Mouse (Mus musculus): ENCODE measurements around the gene Nfya. TPM values are rescaled to one million over a fixed set of nuclear protein-coding genes. Genes with fewer than 3 reads are reported as not detected.
"Not testable (repeated sequence)": the region's sequence is repeated elsewhere in the genome, so short reads cannot be mapped to it uniquely, and the experiment has no call there.

Nfya gene
- polyA plus RNA-seq, 1 experiment from 2014 or later = 26.9 TPM

GRCm38 (mm10) chr17:48363421-48363965 is 46.2 kb downstream of the Nfya start:
- Histone ChIP-seq H3K36me3 (ENCODE audit: control insufficient read depth, insufficient read depth, low read length) (no peaks in the 10 kb centered on the region), H3K4me1 (replicated peaks; ENCODE audit: control insufficient read depth, insufficient read depth, low read length) (no peaks in the 10 kb centered on the region), H3K27ac (ENCODE audit: low read depth, low read length) (no peak overlapping the region), H3K9ac (ENCODE audit: low read depth, low read length) (no peak overlapping the region), H3K4me3 (ENCODE audit: low read depth, low read length) (no peak overlapping the region), H3K4me2 (replicated peaks; ENCODE audit: low read depth, low read length) (no peak overlapping the region), H3K9me3 (ENCODE audit: control insufficient read depth, low read length) (no peaks in the 10 kb centered on the region), H3K27me3 (ENCODE audit: control insufficient read depth, insufficient read depth, low read length) (no peaks in the 10 kb centered on the region)
- WGBS = 79% methylated on average over 6 of the region's 6 CpGs
- no peak for ATAC-seq (ENCODE audit: low FRiP score)
- no peak for DNase-seq (ENCODE audit: low spot score)

- Histone ChIP-seq H3K36me3 (ENCODE audit: control insufficient read depth, insufficient read depth, low read length) (no peaks in the 10 kb centered on the region), H3K4me1 (replicated peaks; ENCODE audit: control insufficient read depth, insufficient read depth, low read length) (no peaks in the 10 kb centered on the region), H3K4me3 (ENCODE audit: low read depth, low read length) (no peak overlapping the region), H3K9ac (ENCODE audit: low read depth, low read length) (no peak overlapping the region), H3K27ac (ENCODE audit: low read depth, low read length) (no peak overlapping the region), H3K4me2 (replicated peaks; ENCODE audit: low read depth, low read length) (no peak overlapping the region), H3K27me3 (ENCODE audit: control insufficient read depth, insufficient read depth, low read length) (no peaks in the 10 kb centered on the region), H3K9me3 (ENCODE audit: control insufficient read depth, low read length) (no peaks in the 10 kb centered on the region)
- no peak for ATAC-seq (ENCODE audit: low FRiP score)
- 95% methylated on average over 8 of the region's 8 CpGs for WGBS
- DNase-seq (ENCODE audit: low spot score) = no peak
Observed at GRCm38 (mm10) chr17:48362966-48363365, 46.7 kb downstream of the Nfya start.

- no peaks in the 10 kb centered on the region for H3K4me1 ChIP-seq (replicated peaks; ENCODE audit: control insufficient read depth, insufficient read depth, low read length)
- DNase-seq (ENCODE audit: low spot score) (no peak), ATAC-seq (ENCODE audit: low FRiP score) (no peak)
- H3K4me2 ChIP-seq (replicated peaks; ENCODE audit: low read depth, low read length) = no peak overlapping the region
- H3K27ac ChIP-seq (ENCODE audit: low read depth, low read length) = no peak overlapping the region
- H3K9me3 ChIP-seq (ENCODE audit: control insufficient read depth, low read length) = no peaks in the 10 kb centered on the region
- no peaks in the 10 kb centered on the region for H3K36me3 ChIP-seq (ENCODE audit: control insufficient read depth, insufficient read depth, low read length)
- H3K9ac ChIP-seq (ENCODE audit: low read depth, low read length) = no peak overlapping the region
- H3K27me3 ChIP-seq (ENCODE audit: control insufficient read depth, insufficient read depth, low read length) = no peaks in the 10 kb centered on the region
- H3K4me3 ChIP-seq (ENCODE audit: low read depth, low read length) = no peak overlapping the region
- 91% methylated on average over 3 of the region's 3 CpGs for WGBS
Observed at GRCm38 (mm10) chr17:48362346-48362745, 47.4 kb downstream of the Nfya start.

GRCm38 (mm10) chr17:48360462-48360861 is 49.2 kb downstream of the Nfya start:
- no peaks in the 10 kb centered on the region for H3K9me3 ChIP-seq (ENCODE audit: control insufficient read depth, low read length)
- no peaks in the 10 kb centered on the region for H3K27me3 ChIP-seq (ENCODE audit: control insufficient read depth, insufficient read depth, low read length)
- H3K4me1 ChIP-seq (replicated peaks; ENCODE audit: control insufficient read depth, insufficient read depth, low read length) = no peaks in the 10 kb centered on the region
- no peak for ATAC-seq (ENCODE audit: low FRiP score)
- no peak overlapping the region for H3K9ac ChIP-seq (ENCODE audit: low read depth, low read length)
- DNase-seq (ENCODE audit: low spot score) = no peak
- no peak overlapping the region for H3K4me2 ChIP-seq (replicated peaks; ENCODE audit: low read depth, low read length)
- H3K36me3 ChIP-seq (ENCODE audit: control insufficient read depth, insufficient read depth, low read length) = no peaks in the 10 kb centered on the region
- no peak overlapping the region for H3K4me3 ChIP-seq (ENCODE audit: low read depth, low read length)
- no peak overlapping the region for H3K27ac ChIP-seq (ENCODE audit: low read depth, low read length)
- 78% methylated on average over 4 of the region's 4 CpGs for WGBS

GRCm38 (mm10) chr17:48359616-48360015 is 50.1 kb downstream of the Nfya start, which contains the start of gene Treml1:
Treml1 (plus strand) TSS chr17:48359916.
- ATAC-seq (ENCODE audit: low FRiP score) (no peak), DNase-seq (ENCODE audit: low spot score) (no peak)
- WGBS = 85% methylated on average over 7 of the region's 7 CpGs
- Histone ChIP-seq H3K4me2 (replicated peaks; ENCODE audit: low read depth, low read length) (no peak within 1 kb of the TSS), H3K9ac (ENCODE audit: low read depth, low read length) (no peak within 1 kb of the TSS), H3K27me3 (ENCODE audit: control insufficient read depth, insufficient read depth, low read length) (no peaks in the 10 kb centered on the region), H3K9me3 (ENCODE audit: control insufficient read depth, low read length) (no peaks in the 10 kb centered on the region), H3K4me1 (replicated peaks; ENCODE audit: control insufficient read depth, insufficient read depth, low read length) (no peaks in the 10 kb centered on the region), H3K4me3 (ENCODE audit: low read depth, low read length) (no peak within 1 kb of the TSS), H3K36me3 (ENCODE audit: control insufficient read depth, insufficient read depth, low read length) (no peaks in the 10 kb centered on the region), H3K27ac (ENCODE audit: low read depth, low read length) (no peak within 1 kb of the TSS)

- Histone ChIP-seq H3K4me2 (replicated peaks; ENCODE audit: low read depth, low read length) (no peak overlapping the region), H3K4me1 (replicated peaks; ENCODE audit: control insufficient read depth, insufficient read depth, low read length) (no peaks in the 10 kb centered on the region), H3K9me3 (ENCODE audit: control insufficient read depth, low read length) (no peaks in the 10 kb centered on the region), H3K27me3 (ENCODE audit: control insufficient read depth, insufficient read depth, low read length) (no peaks in the 10 kb centered on the region), H3K27ac (ENCODE audit: low read depth, low read length) (no peak overlapping the region), H3K9ac (ENCODE audit: low read depth, low read length) (no peak overlapping the region), H3K36me3 (ENCODE audit: control insufficient read depth, insufficient read depth, low read length) (no peaks in the 10 kb centered on the region), H3K4me3 (ENCODE audit: low read depth, low read length) (no peak overlapping the region)
- no peak for DNase-seq (ENCODE audit: low spot score)
- 65% methylated on average over 2 of the region's 2 CpGs for WGBS
- ATAC-seq (ENCODE audit: low FRiP score) = no peak
Observed at GRCm38 (mm10) chr17:48357892-48358291, 51.8 kb downstream of the Nfya start.

- Histone ChIP-seq H3K27ac (ENCODE audit: low read depth, low read length) (no peak overlapping the region), H3K9ac (ENCODE audit: low read depth, low read length) (no peak overlapping the region), H3K4me2 (replicated peaks; ENCODE audit: low read depth, low read length) (no peak overlapping the region), H3K27me3 (ENCODE audit: control insufficient read depth, insufficient read depth, low read length) (no peaks in the 10 kb centered on the region), H3K4me1 (replicated peaks; ENCODE audit: control insufficient read depth, insufficient read depth, low read length) (no peaks in the 10 kb centered on the region), H3K4me3 (ENCODE audit: low read depth, low read length) (no peak overlapping the region), H3K9me3 (ENCODE audit: control insufficient read depth, low read length) (no peaks in the 10 kb centered on the region), H3K36me3 (ENCODE audit: control insufficient read depth, insufficient read depth, low read length) (no peaks in the 10 kb centered on the region)
- WGBS = 95% methylated on average over 3 of the region's 3 CpGs
- no peak for DNase-seq (ENCODE audit: low spot score)
- ATAC-seq (ENCODE audit: low FRiP score) = no peak
Observed at GRCm38 (mm10) chr17:48355822-48356221, 53.9 kb downstream of the Nfya start.

GRCm38 (mm10) chr17:48352976-48353375 is 56.7 kb downstream of the Nfya start:
- not testable (repeated sequence) for H3K4me1 ChIP-seq (replicated peaks; ENCODE audit: control insufficient read depth, insufficient read depth, low read length); H3K9me3 ChIP-seq (ENCODE audit: control insufficient read depth, low read length); H3K9ac ChIP-seq (ENCODE audit: low read depth, low read length); H3K36me3 ChIP-seq (ENCODE audit: control insufficient read depth, insufficient read depth, low read length); H3K27ac ChIP-seq (ENCODE audit: low read depth, low read length); DNase-seq (ENCODE audit: low spot score); H3K4me2 ChIP-seq (replicated peaks; ENCODE audit: low read depth, low read length); H3K27me3 ChIP-seq (ENCODE audit: control insufficient read depth, insufficient read depth, low read length); H3K4me3 ChIP-seq (ENCODE audit: low read depth, low read length); ATAC-seq (ENCODE audit: low FRiP score)
- 69% methylated on average over 7 of the region's 7 CpGs for WGBS

- H3K9ac ChIP-seq (ENCODE audit: low read depth, low read length) = no peak overlapping the region
- no peak for DNase-seq (ENCODE audit: low spot score)
- 75% methylated on average over 5 of the region's 5 CpGs for WGBS
- no peaks in the 10 kb centered on the region for H3K4me1 ChIP-seq (replicated peaks; ENCODE audit: control insufficient read depth, insufficient read depth, low read length)
- ATAC-seq (ENCODE audit: low FRiP score) = no peak
- H3K27ac ChIP-seq (ENCODE audit: low read depth, low read length) = no peak overlapping the region
- H3K27me3 ChIP-seq (ENCODE audit: control insufficient read depth, insufficient read depth, low read length) = no peaks in the 10 kb centered on the region
- no peak overlapping the region for H3K4me2 ChIP-seq (replicated peaks; ENCODE audit: low read depth, low read length)
- no peaks in the 10 kb centered on the region for H3K9me3 ChIP-seq (ENCODE audit: control insufficient read depth, low read length)
- no peak overlapping the region for H3K4me3 ChIP-seq (ENCODE audit: low read depth, low read length)
- no peaks in the 10 kb centered on the region for H3K36me3 ChIP-seq (ENCODE audit: control insufficient read depth, insufficient read depth, low read length)
Observed at GRCm38 (mm10) chr17:48350681-48351193, 59.0 kb downstream of the Nfya start.

Data from hindbrain, embryonic 11.5 days (tissue).